Mouse (Mus musculus) ES-Bruce4 (cell line): ENCODE results near the gene Gm12169.

ENCODE experiments used
- CTCF ChIP-seq: IDR thresholded peaks from one replicate; pipeline ENCODE4 v1.8.1; 2011; ENCODE audit warnings: low read depth, low read length
- POLR2A ChIP-seq: IDR thresholded peaks from one replicate; pipeline ENCODE4 v1.8.1; 2011; ENCODE audit warnings: low read length; ENCODE audit not compliant: insufficient read depth

- TF ChIP-seq CTCF (no peak), POLR2A (no peak)
Measured at GRCm38 (mm10) chr11:46582741-46583140, 58.7 kb downstream of the Gm12169 start.
